Mouse (Mus musculus) stomach, embryonic 14.5 days (tissue): Measurements from ENCODE around the gene Orai2. TPM values are rescaled to one million over a fixed set of nuclear protein-coding genes. Genes with fewer than 3 reads are reported as not detected.
A peak's percentile ranks its signal among the peaks of the same experiment; 100 is the strongest.

Source experiments
- ATAC-seq: fragments of 200-750 bp; cut with Nextera tagmentation; 2 replicates; pipeline ENCODE4 v1.8.0; 2017; ENCODE audit warnings: low read depth, moderate TSS enrichment; ENCODE audit not compliant: insufficient number of reproducible peaks, insufficient read depth, low FRiP score
- H3K27ac ChIP-seq: fragments of 300-500 bp; sonication (generic); 2 replicates; pipeline ENCODE4 v1.5.1; 2014; ENCODE audit warnings: mild to moderate bottlenecking, low read length, moderate library complexity, mixed read lengths
- H3K27me3 ChIP-seq: fragments of 300-500 bp; sonication (generic); 2 replicates; pipeline ENCODE4 v1.6.1; 2014; ENCODE audit warnings: low read length, control low read depth, mixed read lengths; ENCODE audit not compliant: control insufficient read depth, insufficient read depth
- H3K36me3 ChIP-seq: fragments of 300-500 bp; sonication (generic); 2 replicates; pipeline ENCODE4 v1.6.1; 2014; ENCODE audit warnings: mild to moderate bottlenecking, control low read depth, low read length, moderate library complexity, mixed read lengths; ENCODE audit not compliant: control insufficient read depth, insufficient read depth
- H3K4me1 ChIP-seq: fragments of 300-500 bp; sonication (generic); 2 replicates; pipeline ENCODE4 v1.6.1; 2014; ENCODE audit warnings: low read length, control low read depth, mixed read lengths; ENCODE audit not compliant: control insufficient read depth, insufficient read depth
- H3K4me2 ChIP-seq: fragments of 300-500 bp; sonication (generic); replicated peaks from 2 replicates; pipeline ENCODE4 v1.6.1; 2014; ENCODE audit warnings: low read depth, low read length, control low read depth
- H3K4me3 ChIP-seq: fragments of 300-500 bp; sonication (generic); 2 replicates; pipeline ENCODE4 v1.5.1; 2014; ENCODE audit warnings: low read depth, low read length, control low read depth
- H3K9ac ChIP-seq: fragments of 300-500 bp; sonication (generic); replicated peaks from 2 replicates; pipeline ENCODE4 v1.6.1; 2014; ENCODE audit warnings: low read depth, mild to moderate bottlenecking, control low read depth, low read length, moderate library complexity, mixed read lengths
- H3K9me3 ChIP-seq: fragments of 300-500 bp; sonication (generic); 2 replicates; pipeline ENCODE4 v1.6.1; 2016; ENCODE audit warnings: low read depth, low read length, control low read depth; ENCODE audit not compliant: control insufficient read depth
- WGBS: fragments of 180-500 bp; shearing (Covaris S2); extraction: QIAGEN DNeasy Blood & Tissue Kit; methylation state at CpG from one replicate; pipeline ENCODE4 v1.1.7; 2014; 5-methylcytosine and 5-hydroxymethylcytosine counted together
- polyA plus RNA-seq: library from polyadenylated mRNA; unstranded; fragments of >200 nt; fragmentation: Nextera tagmentation; extraction: Ambion mirVana; gene quantifications from 2 replicates; pipeline ENCODE4 v1.2.1, GENCODE M21; 2014

The Orai2 gene
- 7.0 and 7.8 TPM in 2 replicates for polyA plus RNA-seq

GRCm38 (mm10) chr5:136170512-136171362, at the start of gene Orai2:
TSS of gene Orai2 (minus strand) at chr5:136170713.
- H3K4me2 ChIP-seq: peak within 1 kb of the TSS; percentile 98
- 0 out of 2 replicates have a peak, but pooled peaks cover 3% of the 10 kb centered on the region for H3K9me3 ChIP-seq
- H3K9ac ChIP-seq: peak within 1 kb of the TSS; percentile 43
- no peaks in the 10 kb centered on the region for H3K27me3 ChIP-seq
- 0 out of 2 replicates have a peak, but pooled peaks cover 5% of the 10 kb centered on the region for H3K4me1 ChIP-seq
- H3K27ac ChIP-seq: peak within 1 kb of the TSS; percentile 39; the same call in 1 of the 2 replicates
- peak within 1 kb of the TSS; percentile 59 for H3K4me3 ChIP-seq
- WGBS: 3% methylated on average over 48 of the region's 49 CpGs
- no peaks in the 10 kb centered on the region for H3K36me3 ChIP-seq
- ATAC-seq: peak; percentile 82

GRCm38 (mm10) chr5:136218585-136218984, 48.1 kb upstream of the Orai2 start:
- Histone ChIP-seq H3K9ac (no peak overlapping the region), H3K27ac (no peak overlapping the region), H3K36me3 (no peaks in the 10 kb centered on the region), H3K4me1 (no peaks in the 10 kb centered on the region), H3K27me3 (no peaks in the 10 kb centered on the region), H3K9me3 (no peaks in the 10 kb centered on the region), H3K4me3 (no peak overlapping the region), H3K4me2 (no peak overlapping the region)
- WGBS: 78% methylated on average over 12 of the region's 12 CpGs
- no peak for ATAC-seq

GRCm38 (mm10) chr5:136217932-136218381, 47.4 kb upstream of the Orai2 start:
- no peaks in the 10 kb centered on the region for H3K9me3 ChIP-seq
- no peak overlapping the region for H3K9ac ChIP-seq
- no peak overlapping the region for H3K27ac ChIP-seq
- H3K36me3 ChIP-seq: no peaks in the 10 kb centered on the region
- no peak for ATAC-seq
- H3K27me3 ChIP-seq: no peaks in the 10 kb centered on the region
- no peak overlapping the region for H3K4me3 ChIP-seq
- no peaks in the 10 kb centered on the region for H3K4me1 ChIP-seq
- no peak overlapping the region for H3K4me2 ChIP-seq
- WGBS: 66% methylated on average over 4 of the region's 4 CpGs

- ATAC-seq: no peak
- no peaks in the 10 kb centered on the region for H3K4me1 ChIP-seq
- no peaks in the 10 kb centered on the region for H3K9me3 ChIP-seq
- WGBS: 77% methylated on average over 18 of the region's 18 CpGs
- no peak overlapping the region for H3K27ac ChIP-seq
- no peak overlapping the region for H3K4me2 ChIP-seq
- no peaks in the 10 kb centered on the region for H3K27me3 ChIP-seq
- no peaks in the 10 kb centered on the region for H3K36me3 ChIP-seq
- no peak overlapping the region for H3K9ac ChIP-seq
- H3K4me3 ChIP-seq: no peak overlapping the region
Measured at GRCm38 (mm10) chr5:136217004-136217665, 46.6 kb upstream of the Orai2 start.

- no peak overlapping the region for H3K27ac ChIP-seq
- ATAC-seq: no peak
- H3K4me3 ChIP-seq: no peak overlapping the region
- 80% methylated on average over 5 of the region's 5 CpGs for WGBS
- H3K4me1 ChIP-seq: no peaks in the 10 kb centered on the region
- no peaks in the 10 kb centered on the region for H3K9me3 ChIP-seq
- no peak overlapping the region for H3K9ac ChIP-seq
- H3K36me3 ChIP-seq: no peaks in the 10 kb centered on the region
- no peak overlapping the region for H3K4me2 ChIP-seq
- H3K27me3 ChIP-seq: no peaks in the 10 kb centered on the region
Measured at GRCm38 (mm10) chr5:136215958-136216357, 45.4 kb upstream of the Orai2 start.

GRCm38 (mm10) chr5:136215211-136215610, 44.7 kb upstream of the Orai2 start:
- ATAC-seq: no peak
- no peak overlapping the region for H3K27ac ChIP-seq
- H3K9me3 ChIP-seq: no peaks in the 10 kb centered on the region
- no peak overlapping the region for H3K4me3 ChIP-seq
- H3K4me1 ChIP-seq: no peaks in the 10 kb centered on the region
- no peaks in the 10 kb centered on the region for H3K36me3 ChIP-seq
- WGBS: 91% methylated on average over 3 of the region's 3 CpGs
- no peaks in the 10 kb centered on the region for H3K27me3 ChIP-seq
- no peak overlapping the region for H3K9ac ChIP-seq
- H3K4me2 ChIP-seq: no peak overlapping the region

GRCm38 (mm10) chr5:136213716-136214115, 43.2 kb upstream of the Orai2 start:
- Histone ChIP-seq H3K4me2 (no peak overlapping the region), H3K27ac (no peak overlapping the region), H3K4me3 (no peak overlapping the region), H3K9me3 (no peaks in the 10 kb centered on the region), H3K9ac (no peak overlapping the region), H3K36me3 (no peaks in the 10 kb centered on the region), H3K4me1 (no peaks in the 10 kb centered on the region), H3K27me3 (no peaks in the 10 kb centered on the region)
- 89% methylated on average over 5 of the region's 5 CpGs for WGBS
- no peak for ATAC-seq

GRCm38 (mm10) chr5:136212716-136213115, 42.2 kb upstream of the Orai2 start:
- no peak overlapping the region for H3K27ac ChIP-seq
- no peak overlapping the region for H3K4me2 ChIP-seq
- H3K4me1 ChIP-seq: no peaks in the 10 kb centered on the region
- no peaks in the 10 kb centered on the region for H3K27me3 ChIP-seq
- no peaks in the 10 kb centered on the region for H3K9me3 ChIP-seq
- 93% methylated on average over 11 of the region's 11 CpGs for WGBS
- H3K36me3 ChIP-seq: no peaks in the 10 kb centered on the region
- ATAC-seq: no peak
- no peak overlapping the region for H3K9ac ChIP-seq
- H3K4me3 ChIP-seq: no peak overlapping the region
